Mouse (Mus musculus) testis, postnatal 14 days (tissue): ENCODE results near the gene 4933430I17Rik.
"Not testable (repeated sequence)": the region's sequence is repeated elsewhere in the genome, so short reads cannot be mapped to it uniquely, and the experiment has no call there.

Experiments used
- DNase-seq: peaks from one replicate; pipeline ENCODE4 v3.0.0; 2021; ENCODE audit warnings: low spot score

Gene 4933430I17Rik

GRCm38 (mm10) chr4:62544801-62545200 lies 19.6 kb downstream of the 4933430I17Rik start:
- DNase-seq: no peak

GRCm38 (mm10) chr4:62551966-62552365 lies 26.8 kb downstream of the 4933430I17Rik start:
- no peak for DNase-seq

GRCm38 (mm10) chr4:62557436-62557835 lies 32.3 kb downstream of the 4933430I17Rik start:
- no peak for DNase-seq

GRCm38 (mm10) chr4:62559797-62560329 lies 34.7 kb downstream of the 4933430I17Rik start, which contains the start of gene Rgs3:
Gene Rgs3, plus strand, starts transcription at chr4:62559847.
- no peak for DNase-seq

- no peak for DNase-seq
Measured at GRCm38 (mm10) chr4:62560963-62561629, 35.9 kb downstream of the 4933430I17Rik start.

GRCm38 (mm10) chr4:62561630-62562001 lies 36.4 kb downstream of the 4933430I17Rik start:
- no peak for DNase-seq

- no peak for DNase-seq
Measured at GRCm38 (mm10) chr4:62562006-62562405, 36.8 kb downstream of the 4933430I17Rik start.

GRCm38 (mm10) chr4:62566530-62566929 lies 41.4 kb downstream of the 4933430I17Rik start:
- no peak for DNase-seq

GRCm38 (mm10) chr4:62567696-62568095 lies 42.5 kb downstream of the 4933430I17Rik start:
- no peak for DNase-seq

GRCm38 (mm10) chr4:62568359-62568758 lies 43.2 kb downstream of the 4933430I17Rik start:
- DNase-seq: no peak

GRCm38 (mm10) chr4:62569603-62570002 lies 44.4 kb downstream of the 4933430I17Rik start:
- DNase-seq: no peak

GRCm38 (mm10) chr4:62570029-62570428 lies 44.9 kb downstream of the 4933430I17Rik start:
- DNase-seq: no peak

GRCm38 (mm10) chr4:62582365-62583264 lies 57.4 kb downstream of the 4933430I17Rik start:
- no peak for DNase-seq

GRCm38 (mm10) chr4:62583265-62584092 lies 58.3 kb downstream of the 4933430I17Rik start:
- DNase-seq: no peak

GRCm38 (mm10) chr4:62587067-62587466 lies 61.9 kb downstream of the 4933430I17Rik start:
- DNase-seq: no peak

- DNase-seq: no peak
Measured at GRCm38 (mm10) chr4:62590878-62591277, 65.7 kb downstream of the 4933430I17Rik start.

- peak; percentile 41 for DNase-seq
Measured at GRCm38 (mm10) chr4:62591326-62591725, 66.2 kb downstream of the 4933430I17Rik start.

GRCm38 (mm10) chr4:62593546-62594240 lies 68.5 kb downstream of the 4933430I17Rik start:
- DNase-seq: not testable (repeated sequence)

GRCm38 (mm10) chr4:62594442-62594841 lies 69.3 kb downstream of the 4933430I17Rik start:
- no peak for DNase-seq

- DNase-seq: no peak
Measured at GRCm38 (mm10) chr4:62596051-62596450, 70.9 kb downstream of the 4933430I17Rik start.
